Mouse (Mus musculus) frontal cortex, postnatal 14 days (tissue): ENCODE measurements around the gene Gjb1.

Source experiments
- DNase-seq, 2 experiments: peaks; one replicate each; pipeline ENCODE4 v3.0.0; 2022; ENCODE audit warnings: low spot score in 2 of 2

Gjb1 gene

GRCm38 (mm10) chrX:101418946-101419724 lies 43.0 kb downstream of the Gjb1 start:
- DNase-seq, result peak in 1 of 2 experiments; percentile 23

GRCm38 (mm10) chrX:101419725-101420699 lies 43.8 kb downstream of the Gjb1 start:
- peak; percentile 78 to 79 for DNase-seq

- no peak for DNase-seq
These were observed 44.5 kb downstream of the Gjb1 start, which contains the start of gene Zmym3 for GRCm38 (mm10) chrX:101420700-101421095. Gene Zmym3 (minus strand): TSS chrX:101420849.

DNA sequence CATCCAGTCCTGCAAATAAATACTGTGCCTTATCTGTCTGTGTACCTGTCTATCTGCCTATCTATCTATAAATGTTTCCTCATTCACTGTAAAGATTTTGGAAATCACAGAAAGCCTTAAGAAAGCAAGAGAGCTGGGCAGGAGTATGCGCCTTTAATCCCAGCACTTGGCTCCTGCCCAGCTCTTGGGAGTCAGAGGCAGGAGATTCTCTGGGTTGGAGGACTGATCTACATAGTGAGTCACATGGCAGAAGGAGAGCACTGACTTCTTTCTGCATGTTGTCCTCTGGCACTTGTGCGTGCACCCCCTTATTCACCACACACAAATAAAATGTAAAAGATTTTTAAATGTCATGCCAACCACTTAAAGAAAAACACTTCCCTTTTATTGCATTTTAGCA lies 47.3 kb downstream of the Gjb1 start:
- DNase-seq, result no peak

- DNase-seq, result no peak
These were observed 51.6 kb downstream of the Gjb1 start for GRCm38 (mm10) chrX:101427774-101428173.

DNA sequence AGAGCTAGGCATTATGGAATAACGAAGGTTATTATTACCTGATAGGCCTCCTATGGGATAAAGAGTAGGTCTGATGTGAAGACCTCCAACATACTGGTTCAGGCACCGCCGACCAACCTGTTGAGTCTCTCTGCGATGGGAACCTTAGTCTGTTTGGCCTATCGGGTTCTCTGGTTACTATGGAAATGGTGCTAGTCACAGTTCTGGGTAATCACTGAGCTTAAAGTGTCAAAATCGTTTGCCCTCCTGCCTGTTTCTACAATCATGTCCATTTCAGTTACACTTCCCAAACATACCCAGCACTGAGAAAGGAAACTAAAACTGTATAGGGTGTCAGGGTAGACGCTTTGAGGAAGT lies 52.6 kb downstream of the Gjb1 start:
- DNase-seq, result no peak

- DNase-seq, result peak; percentile 67 to 86
These were observed 53.2 kb downstream of the Gjb1 start, which contains the start of gene Nono for GRCm38 (mm10) chrX:101429142-101429949. Gene Nono (plus strand): TSS chrX:101429318.

DNA sequence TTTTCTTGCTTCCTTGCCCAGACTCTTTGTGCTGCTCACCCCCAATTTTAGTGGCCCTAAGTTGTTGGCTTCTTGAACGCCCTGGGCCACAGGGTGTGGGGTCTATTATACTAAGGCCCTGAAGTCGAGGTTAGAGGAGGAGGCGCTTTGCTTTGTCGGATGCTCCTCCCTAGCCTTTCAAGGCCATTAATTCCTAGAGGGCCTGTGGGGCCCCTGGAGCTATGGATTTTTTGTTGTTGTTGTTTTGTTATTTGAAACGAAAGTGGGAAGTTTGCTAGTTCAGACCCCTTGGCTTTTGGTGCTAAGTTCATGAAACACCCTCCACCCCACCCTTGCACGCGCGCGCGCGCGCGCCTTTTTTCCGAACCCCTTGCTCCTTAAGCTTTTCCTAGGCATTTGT lies 53.8 kb downstream of the Gjb1 start:
- DNase-seq, result no peak
